Comparison of ENCODE assay signal across 12 mouse cellular contexts in genomic region chr1:138614552-138615287, GRCm38 (mm10). TPM values are rescaled to one million over a fixed set of nuclear protein-coding genes. Genes with fewer than 3 reads are reported as not detected.
A peak's percentile ranks its signal among the peaks of the same experiment; 100 is the strongest.
DNase-seq lines count a peak whose midpoint lies in the region; ATAC-seq and TF ChIP-seq lines count a peak whose summit lies in the region.
"Had no signal": no experiment of that assay in that cellular context is flagged by ENCODE, and none has a peak within 500 bp of the region (broad histone marks: within the 10 kb centered on the region; RNA-seq: fewer than 3 reads in every experiment).

No protein-coding gene starts in this region.

- peaks cover 3% of the 10 kb centered on the region for H3K79me2 ChIP-seq in heart, adult 2 months (replicated peaks; ENCODE audit: control insufficient read depth, insufficient read depth, low read length)

- H3K4me1 ChIP-seq in heart, adult 2 months (ENCODE audit: control insufficient read depth, insufficient read depth, low read length) = peaks cover 10% of the 10 kb centered on the region
- H3K4me1 ChIP-seq in heart, embryonic 10.5 days = peaks cover 10% of the 10 kb centered on the region; the same call in 1 of the 2 replicates
- H3K4me1 ChIP-seq in limb, embryonic 12.5 days (replicated peaks) = peaks cover 24% of the 10 kb centered on the region
- H3K4me1 ChIP-seq in limb, embryonic 10.5 days = peaks cover 33% of the 10 kb centered on the region
- peaks cover 24% of the 10 kb centered on the region for H3K4me1 ChIP-seq in forebrain, embryonic 10.5 days

- intact Hi-C loops in heart, adult 2 months (cut with DNase I) = loop anchor here (5.0 kb wide), 1 partner anchor 287 kb away; no protein-coding TSS in a partner anchor

- H3K9me3 ChIP-seq in heart, embryonic 10.5 days = no peaks in the 10 kb centered on the region
- no peaks in the 10 kb centered on the region for H3K9me3 ChIP-seq in limb, embryonic 12.5 days
- H3K9me3 ChIP-seq in limb, embryonic 10.5 days (replicated peaks) = no peaks in the 10 kb centered on the region
- H3K9me3 ChIP-seq in forebrain, embryonic 10.5 days = no peaks in the 10 kb centered on the region
- H3K9me3 ChIP-seq: forebrain, embryonic 13.5 days; neural tube, embryonic 13.5 days had no signal

- TF ChIP-seq EP300 in heart, adult 2 months (IDR thresholded peaks at IDR 0.05; ENCODE audit: insufficient read depth, low read depth, low read length) = no peak

- 41% methylated on average over 6 of the region's 6 CpGs for WGBS in heart, adult 2 months
- 69% methylated on average over 6 of the region's 6 CpGs for WGBS in heart, embryonic 10.5 days
- 71% methylated on average over 6 of the region's 6 CpGs for WGBS in limb, embryonic 12.5 days
- 78% methylated on average over 6 of the region's 6 CpGs for WGBS in limb, embryonic 10.5 days
- WGBS in forebrain, embryonic 10.5 days = 67% methylated on average over 6 of the region's 6 CpGs

- no peak overlapping the region for H3K9ac ChIP-seq in heart, adult 2 months (ENCODE audit: low read depth, low read length)
- H3K9ac ChIP-seq in limb, embryonic 12.5 days (replicated peaks) = no peak overlapping the region
- H3K9ac ChIP-seq: forebrain, embryonic 13.5 days; neural tube, embryonic 13.5 days had no signal

- TF ChIP-seq POLR2A in heart, adult 2 months (IDR thresholded peaks at IDR 0.05; ENCODE audit: insufficient read depth, low read depth, low read length) = no peak

- no peak for TF ChIP-seq CTCF in heart, adult 2 months (IDR thresholded peaks at IDR 0.05)

- no peaks in the 10 kb centered on the region for H3K27me3 ChIP-seq in heart, adult 2 months (ENCODE audit: control insufficient read depth, insufficient read depth, low read length)
- H3K27me3 ChIP-seq in heart, embryonic 10.5 days (ENCODE audit: insufficient read depth, poor library complexity, severe bottlenecking) = no peaks in the 10 kb centered on the region
- H3K27me3 ChIP-seq in limb, embryonic 12.5 days = no peaks in the 10 kb centered on the region
- no peaks in the 10 kb centered on the region for H3K27me3 ChIP-seq in limb, embryonic 10.5 days (ENCODE audit: low read depth, poor library complexity, severe bottlenecking)
- H3K27me3 ChIP-seq in splenic B cell, adult 2 months (ENCODE audit: control insufficient read depth, insufficient read depth, low read length, poor library complexity, severe bottlenecking) = no peaks in the 10 kb centered on the region
- H3K27me3 ChIP-seq in forebrain, embryonic 10.5 days (ENCODE audit: poor library complexity, severe bottlenecking) = no peaks in the 10 kb centered on the region
- H3K27me3 ChIP-seq: forebrain, embryonic 13.5 days; neural tube, embryonic 13.5 days had no signal

- DNase-seq in heart, adult 2 months = peak in 1 of 2 experiments; percentile 47
- no peak for DNase-seq in heart, embryonic 10.5 days (ENCODE audit: low spot score)
- no peak for DNase-seq in limb, embryonic 10.5 days (ENCODE audit: low spot score)
- peak; percentile 69 for DNase-seq in induced T-regulatory cell, adult 2 months (ENCODE audit: low read depth)
- peak; percentile 93 for DNase-seq in splenic B cell, adult 2 months (ENCODE audit: low read depth, low spot score)
- no peak for DNase-seq in embryo, embryonic 9.5 days (ENCODE audit: extremely low spot score)
- no peak for DNase-seq in forebrain, embryonic 10.5 days (ENCODE audit: extremely low spot score, low spot score)
- DNase-seq: lung, postnatal 4 days; right cerebral cortex, postnatal 4 days had no signal

- peak overlapping the region; percentile 4; the same call in 1 of the 2 replicates for H3K27ac ChIP-seq in heart, adult 2 months
- H3K27ac ChIP-seq in heart, embryonic 10.5 days = no peak overlapping the region
- peak overlapping the region; percentile 23; the same call in 1 of the 2 replicates for H3K27ac ChIP-seq in limb, embryonic 12.5 days
- no peak overlapping the region for H3K27ac ChIP-seq in limb, embryonic 10.5 days
- no peak overlapping the region for H3K27ac ChIP-seq in forebrain, embryonic 10.5 days
- H3K27ac ChIP-seq: forebrain, embryonic 13.5 days; neural tube, embryonic 13.5 days had no signal

- H3K4me2 ChIP-seq in limb, embryonic 12.5 days = no peak overlapping the region; the same call in 1 of the 2 replicates
- H3K4me2 ChIP-seq: forebrain, embryonic 13.5 days; neural tube, embryonic 13.5 days had no signal

- ATAC-seq in limb, embryonic 12.5 days (ENCODE audit: insufficient number of reproducible peaks, insufficient read depth, low FRiP score, low TSS enrichment, low read depth) = no peak
- ATAC-seq: forebrain, embryonic 13.5 days had no signal

- peaks cover 24% of the 10 kb centered on the region for H3K36me3 ChIP-seq in heart, adult 2 months (ENCODE audit: control insufficient read depth, insufficient read depth, low read length)
- H3K36me3 ChIP-seq in heart, embryonic 10.5 days = no peaks in the 10 kb centered on the region
- 0 out of 2 replicates have a peak, but pooled peaks cover 6% of the 10 kb centered on the region for H3K36me3 ChIP-seq in limb, embryonic 12.5 days
- no peaks in the 10 kb centered on the region for H3K36me3 ChIP-seq in limb, embryonic 10.5 days
- no peaks in the 10 kb centered on the region for H3K36me3 ChIP-seq in splenic B cell, adult 2 months (ENCODE audit: control insufficient read depth, insufficient read depth, low read length, poor library complexity, severe bottlenecking)
- H3K36me3 ChIP-seq in forebrain, embryonic 10.5 days (replicated peaks) = no peaks in the 10 kb centered on the region
- H3K36me3 ChIP-seq: neural tube, embryonic 13.5 days had no signal

- H3K4me3 ChIP-seq in heart, adult 2 months = no peak overlapping the region
- no peak overlapping the region for H3K4me3 ChIP-seq in heart, embryonic 10.5 days
- H3K4me3 ChIP-seq in limb, embryonic 12.5 days (replicated peaks) = no peak overlapping the region
- H3K4me3 ChIP-seq in limb, embryonic 10.5 days = no peak overlapping the region
- H3K4me3 ChIP-seq in forebrain, embryonic 10.5 days = no peak overlapping the region
- H3K4me3 ChIP-seq: forebrain, embryonic 13.5 days; neural tube, embryonic 13.5 days had no signal

RNA-seq across cellular contexts. Expression of gene Nek7, which starts 5.2 kb away (rescaled TPM):
- total RNA-seq in heart, adult 2 months (2021) = 10 to 100 TPM; 69.9 to 79.7 TPM
- polyA plus RNA-seq in heart, adult 2 months (2012; rRNA removed) = 17.3 and 40.0 TPM in 2 replicates
- 35.5 and 40.6 TPM in 2 replicates for polyA plus RNA-seq in heart, embryonic 10.5 days (2016; fragmentation: Nextera tagmentation; extraction: Ambion mirVana)
- 47.2 TPM in 2 replicates for polyA plus RNA-seq in limb, embryonic 12.5 days (2016; fragmentation: Nextera tagmentation; extraction: Ambion mirVana)
- polyA plus RNA-seq in limb, embryonic 10.5 days (2016; fragmentation: Nextera tagmentation; extraction: Ambion mirVana) = 26.1 and 34.7 TPM in 2 replicates
- polyA plus RNA-seq in forebrain, embryonic 10.5 days (2016; fragmentation: Nextera tagmentation; extraction: Ambion mirVana) = 20.6 and 22.0 TPM in 2 replicates

Comparison
In these comparisons a context has a peak if more than half of its experiments do, and no peak if none do; other contexts are left out.
1. H3K27ac ChIP-seq: peak in heart, adult 2 months (single experiment) and limb, embryonic 12.5 days (single experiment); none in heart, embryonic 10.5 days (single experiment), limb, embryonic 10.5 days (single experiment) and forebrain, embryonic 10.5 days (single experiment).
2. DNase-seq: peak in induced T-regulatory cell, adult 2 months (single experiment) and splenic B cell, adult 2 months (single experiment); none in heart, embryonic 10.5 days (single experiment), limb, embryonic 10.5 days (single experiment), embryo, embryonic 9.5 days (single experiment) and forebrain, embryonic 10.5 days (single experiment).